Mouse (Mus musculus) kidney, adult 10 weeks (tissue): Measurements from ENCODE around the gene Carmil2. TPM values are rescaled to one million over a fixed set of nuclear protein-coding genes. Genes with fewer than 3 reads are reported as not detected.

Source experiments
- polyA plus RNA-seq: library from polyadenylated mRNA; stranded (reverse); fragments of 350-450 nt; fragmentation: Illumina TruSeq; extraction: RNeasy Lipid Tissue Mini Kit (QIAGEN cat#74804); gene quantifications from one replicate; pipeline ENCODE4 v1.2.3, GENCODE M21; 2014; ENCODE audit warnings: low read depth, low replicate concordance

Gene Carmil2
- polyA plus RNA-seq: not detected

GRCm38 (mm10) chr8:105685796-105686308 lies at the start of gene Carmil2:
Carmil2 (plus strand) TSS chr8:105686274.

GRCm38 (mm10) chr8:105636963-105637510 lies 49.0 kb upstream of the Carmil2 start, which contains the start of gene Agrp:
Agrp (minus strand) TSS chr8:105637393.

GRCm38 (mm10) chr8:105700966-105701824 lies 15.1 kb downstream of the Carmil2 start, which contains the start of the genes Acd and Pard6a:
Acd (minus strand) TSS chr8:105701102.
Pard6a (plus strand) TSS chr8:105701148.

GRCm38 (mm10) chr8:105707498-105708403 lies 21.7 kb downstream of the Carmil2 start, which contains the start of the genes 4933405L10Rik and Enkd1:
4933405L10Rik (plus strand) TSS chr8:105707655.
Enkd1 (minus strand) TSS chr8:105708210.

Other genes starting within 250 kb of the Carmil2 start
- not detected for gene Tppp3, start 214.7 kb upstream of the Carmil2 start, polyA plus RNA-seq
- gene Zdhhc1, start 189.4 kb upstream of the Carmil2 start, polyA plus RNA-seq: 2.7 TPM
- 39.1 TPM for gene Hsd11b2, start 167.5 kb upstream of the Carmil2 start, polyA plus RNA-seq
- 30.4 TPM for gene Atp6v0d1, start 120.2 kb upstream of the Carmil2 start, polyA plus RNA-seq
- 0.93 TPM for gene Ripor1, start 81.0 kb upstream of the Carmil2 start, polyA plus RNA-seq
- gene Ctcf, start 49.7 kb upstream of the Carmil2 start, polyA plus RNA-seq: 70.9 TPM
- not detected for gene Agrp, start 48.9 kb upstream of the Carmil2 start, polyA plus RNA-seq
- gene Acd, start 14.8 kb downstream of the Carmil2 start, polyA plus RNA-seq: 1.1 TPM
- not detected for gene Pard6a, start 14.9 kb downstream of the Carmil2 start, polyA plus RNA-seq
- gene 4933405L10Rik, start 21.4 kb downstream of the Carmil2 start, polyA plus RNA-seq: not detected
- not detected for gene Enkd1, start 21.9 kb downstream of the Carmil2 start, polyA plus RNA-seq
- 0.20 TPM for gene Gfod2, start 72.4 kb downstream of the Carmil2 start, polyA plus RNA-seq
- gene Ranbp10, start 141.1 kb downstream of the Carmil2 start, polyA plus RNA-seq: 4.1 TPM
- gene Tsnaxip1, start 141.5 kb downstream of the Carmil2 start, polyA plus RNA-seq: not detected
- 0.69 TPM for gene Cenpt, start 167.0 kb downstream of the Carmil2 start, polyA plus RNA-seq
- 11.1 TPM for gene Thap11, start 168.9 kb downstream of the Carmil2 start, polyA plus RNA-seq
- 55.0 TPM for gene Nutf2, start 174.3 kb downstream of the Carmil2 start, polyA plus RNA-seq
- gene Edc4, start 194.6 kb downstream of the Carmil2 start, polyA plus RNA-seq: 2.0 TPM
- not detected for gene Nrn1l, start 207.3 kb downstream of the Carmil2 start, polyA plus RNA-seq
- gene Pskh1, start 214.2 kb downstream of the Carmil2 start, polyA plus RNA-seq: 3.1 TPM
- not detected for gene Ctrl, start 247.6 kb downstream of the Carmil2 start, polyA plus RNA-seq